Mouse (Mus musculus): ENCODE results near the gene Pus7l.

DNA sequence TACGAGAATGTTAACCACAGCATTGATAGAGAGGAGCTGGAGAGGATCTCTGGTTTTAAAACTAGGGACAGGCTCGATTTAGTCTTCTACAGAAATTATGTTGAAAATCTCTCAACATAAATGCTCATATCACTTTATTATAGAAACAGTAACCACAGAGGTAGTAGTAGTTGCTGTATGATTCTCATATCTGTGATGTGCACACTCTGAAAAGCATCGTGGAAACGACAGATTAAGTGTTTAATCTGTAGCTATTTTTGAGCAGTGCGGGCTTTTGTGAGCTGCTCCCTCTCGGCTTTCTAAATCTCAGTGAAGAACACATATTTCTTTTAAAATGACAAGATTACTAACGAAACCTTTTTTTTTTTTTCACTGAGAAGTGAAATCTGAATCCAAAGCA, 7.8 kb downstream of the Pus7l start:
- TF ChIP-seq POLR2A (IDR thresholded peaks at IDR 0.05; ENCODE audit: borderline replicate concordance, extremely low read depth, low read depth, low read length) (no peak), CTCF (IDR thresholded peaks at IDR 0.05; ENCODE audit: insufficient read depth, low read length) (no peak)

All from lung, adult 2 months (tissue).